Comparison of ENCODE assay signal across 25 mouse cellular contexts in the genomic region with DNA sequence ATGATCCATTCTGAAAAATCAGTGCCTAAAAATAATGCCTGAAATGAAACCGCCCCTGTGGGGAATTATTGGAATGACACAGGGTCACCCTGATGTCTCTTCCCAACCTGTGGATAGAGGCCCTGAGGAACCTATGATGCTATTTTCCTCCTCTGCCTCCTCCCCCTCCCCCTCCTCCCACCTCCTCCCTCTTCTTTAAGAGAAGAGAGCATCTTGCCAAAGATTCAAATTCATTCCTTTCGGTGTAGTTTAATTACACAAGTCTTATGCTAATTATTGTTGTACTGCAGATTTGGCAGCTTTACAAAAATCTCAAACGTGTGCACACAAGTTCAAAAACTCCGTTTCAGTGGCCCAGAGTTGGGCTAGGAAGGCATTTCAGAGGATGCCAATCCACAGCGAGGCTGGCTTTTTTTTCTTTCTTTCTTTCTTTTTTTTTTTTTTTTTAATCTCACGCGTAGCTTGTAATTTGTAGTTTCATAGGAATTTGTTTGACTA. TPM values are rescaled to one million over a fixed set of nuclear protein-coding genes. Genes with fewer than 3 reads are reported as not detected.
DNase-seq lines count a peak whose midpoint lies in the region; ATAC-seq and TF ChIP-seq lines count a peak whose summit lies in the region.
"Had no signal": no experiment of that assay in that cellular context is flagged by ENCODE, and none has a peak within 500 bp of the region (broad histone marks: within the 10 kb centered on the region; RNA-seq: fewer than 3 reads in every experiment).

No protein-coding gene starts in this region.

- no peaks in the 10 kb centered on the region for H3K36me3 ChIP-seq in forebrain, embryonic 12.5 days (replicated peaks)
- H3K36me3 ChIP-seq in forebrain, embryonic 10.5 days (replicated peaks), result no peaks in the 10 kb centered on the region
- H3K36me3 ChIP-seq: G1E; heart, embryonic 13.5 days; hindbrain, embryonic 10.5 days; kidney, embryonic 15.5 days; limb, embryonic 13.5 days; midbrain, embryonic 12.5 days; stomach, embryonic 15.5 days had no signal

- no peak overlapping the region for H3K4me2 ChIP-seq in forebrain, embryonic 12.5 days
- H3K4me2 ChIP-seq: heart, embryonic 13.5 days; kidney, embryonic 15.5 days; limb, embryonic 13.5 days; liver, embryonic 11.5 days; midbrain, embryonic 12.5 days; stomach, embryonic 15.5 days had no signal

- peaks cover 11% of the 10 kb centered on the region for H3K4me1 ChIP-seq in forebrain, embryonic 12.5 days
- H3K4me1 ChIP-seq in forebrain, embryonic 10.5 days, result peaks cover 12% of the 10 kb centered on the region

- no peak for ATAC-seq in forebrain, embryonic 12.5 days (ENCODE audit: low FRiP score)
- ATAC-seq: intestine, postnatal 0 days; Patski had no signal

- no peaks in the 10 kb centered on the region for H3K9me3 ChIP-seq in forebrain, embryonic 12.5 days
- H3K9me3 ChIP-seq in forebrain, embryonic 10.5 days, result no peaks in the 10 kb centered on the region
- H3K9me3 ChIP-seq: G1E; heart, embryonic 13.5 days; hindbrain, embryonic 10.5 days; kidney, embryonic 15.5 days; limb, embryonic 13.5 days; megakaryocyte, embryonic 14.5 days; midbrain, embryonic 12.5 days; stomach, embryonic 15.5 days had no signal

- no peak overlapping the region for H3K9ac ChIP-seq in forebrain, embryonic 12.5 days
- H3K9ac ChIP-seq: heart, embryonic 13.5 days; kidney, embryonic 15.5 days; limb, embryonic 13.5 days; midbrain, embryonic 12.5 days; stomach, embryonic 15.5 days had no signal

- peak; percentile 23; the same call in 1 of the 2 replicates for TF ChIP-seq CTCF in layer of hippocampus, adult 2 months (conservative IDR thresholded peaks at IDR 0.05)

- WGBS in forebrain, embryonic 12.5 days, result 55% methylated on average over 7 of the region's 7 CpGs
- 85% methylated on average over 7 of the region's 7 CpGs for WGBS in forebrain, embryonic 10.5 days

- H3K4me3 ChIP-seq in forebrain, embryonic 12.5 days (replicated peaks), result no peak overlapping the region
- no peak overlapping the region for H3K4me3 ChIP-seq in forebrain, embryonic 10.5 days
- no peak overlapping the region for H3K4me3 ChIP-seq in layer of hippocampus, adult 2 months
- H3K4me3 ChIP-seq: heart, embryonic 13.5 days; hindbrain, embryonic 10.5 days; kidney, embryonic 15.5 days; limb, embryonic 13.5 days; megakaryocyte, embryonic 14.5 days; midbrain, embryonic 12.5 days; stomach, embryonic 15.5 days had no signal

- H3K27ac ChIP-seq in forebrain, embryonic 12.5 days, result 0 out of 2 replicates have a peak overlapping the region, but pooled peaks have one; percentile 38
- no peak overlapping the region for H3K27ac ChIP-seq in forebrain, embryonic 10.5 days
- H3K27ac ChIP-seq in layer of hippocampus, adult 2 months, result no peak overlapping the region
- H3K27ac ChIP-seq: heart, embryonic 13.5 days; hindbrain, embryonic 10.5 days; kidney, embryonic 15.5 days; limb, embryonic 13.5 days; midbrain, embryonic 12.5 days; stomach, embryonic 15.5 days had no signal

- no peak for DNase-seq in forebrain, embryonic 10.5 days (ENCODE audit: extremely low spot score, low spot score)
- DNase-seq in layer of hippocampus, adult 2 months (ENCODE audit: low spot score in 2 of 2), result no peak
- DNase-seq in layer of hippocampus, postnatal 36 days, result no peak
- peak; percentile 42 for DNase-seq in brain, embryonic 18.5 days (ENCODE audit: low read depth, low spot score)
- no peak for DNase-seq in spleen, adult 18-20 months
- no peak for DNase-seq in adrenal gland, adult 8-10 months
- DNase-seq: adrenal gland, postnatal 14 days; cerebellum, adult 8-10 months; cerebellum, postnatal 25 days; kidney, postnatal 25 days; lung, postnatal 4 days; right cerebral cortex, postnatal 14 days had no signal

- no peaks in the 10 kb centered on the region for H3K27me3 ChIP-seq in forebrain, embryonic 12.5 days
- no peaks in the 10 kb centered on the region for H3K27me3 ChIP-seq in forebrain, embryonic 10.5 days (ENCODE audit: poor library complexity, severe bottlenecking)
- H3K27me3 ChIP-seq: heart, embryonic 13.5 days; kidney, embryonic 15.5 days; limb, embryonic 13.5 days; megakaryocyte, embryonic 14.5 days; midbrain, embryonic 12.5 days; stomach, embryonic 15.5 days had no signal

RNA-seq across cellular contexts. Expression of a gene that starts 5.8 kb away (rescaled TPM):
- polyA plus RNA-seq in forebrain, embryonic 12.5 days (2016; fragmentation: Nextera tagmentation; extraction: Ambion mirVana), result 297 and 314 TPM in 2 replicates
- polyA plus RNA-seq in forebrain, embryonic 10.5 days (2016; fragmentation: Nextera tagmentation; extraction: Ambion mirVana), result 290 and 317 TPM in 2 replicates
- 100 to 1,000 TPM in 1 of 2 experiments, 10 to 100 TPM in 1; 95.4 to 103 TPM for total RNA-seq in layer of hippocampus, adult 2 months (2021)
- total RNA-seq in layer of hippocampus, postnatal 36 days (2021), result 100 to 1,000 TPM in 1 of 2 experiments, 10 to 100 TPM in 1; 99.1 to 105 TPM
- 10 to 100 TPM; 73.4 to 86.9 (median 77.6) TPM for total RNA-seq in adrenal gland, adult 8-10 months (2022)

RNA-seq across cellular contexts. Expression of a gene that starts 33.8 kb away (rescaled TPM):
- 0.92 and 1.1 TPM in 2 replicates for polyA plus RNA-seq in forebrain, embryonic 12.5 days (2016; fragmentation: Nextera tagmentation; extraction: Ambion mirVana)
- 0.21 and 0.22 TPM in 2 replicates for polyA plus RNA-seq in forebrain, embryonic 10.5 days (2016; fragmentation: Nextera tagmentation; extraction: Ambion mirVana)
- total RNA-seq in layer of hippocampus, adult 2 months (2021), result not detected
- under 1 TPM in 1 of 2 experiments, not detected in 1; 0.17 TPM for total RNA-seq in layer of hippocampus, postnatal 36 days (2021)
- not detected for total RNA-seq in adrenal gland, adult 8-10 months (2022)
- total RNA-seq: heart, adult 8-10 months had no signal
- polyA plus RNA-seq: G1E had no signal
